Mouse (Mus musculus): Measurements from ENCODE around the gene Uspl1.
"Not testable (repeated sequence)": the region's sequence is repeated elsewhere in the genome, so short reads cannot be mapped to it uniquely, and the experiment has no call there.

Gene Uspl1

DNA sequence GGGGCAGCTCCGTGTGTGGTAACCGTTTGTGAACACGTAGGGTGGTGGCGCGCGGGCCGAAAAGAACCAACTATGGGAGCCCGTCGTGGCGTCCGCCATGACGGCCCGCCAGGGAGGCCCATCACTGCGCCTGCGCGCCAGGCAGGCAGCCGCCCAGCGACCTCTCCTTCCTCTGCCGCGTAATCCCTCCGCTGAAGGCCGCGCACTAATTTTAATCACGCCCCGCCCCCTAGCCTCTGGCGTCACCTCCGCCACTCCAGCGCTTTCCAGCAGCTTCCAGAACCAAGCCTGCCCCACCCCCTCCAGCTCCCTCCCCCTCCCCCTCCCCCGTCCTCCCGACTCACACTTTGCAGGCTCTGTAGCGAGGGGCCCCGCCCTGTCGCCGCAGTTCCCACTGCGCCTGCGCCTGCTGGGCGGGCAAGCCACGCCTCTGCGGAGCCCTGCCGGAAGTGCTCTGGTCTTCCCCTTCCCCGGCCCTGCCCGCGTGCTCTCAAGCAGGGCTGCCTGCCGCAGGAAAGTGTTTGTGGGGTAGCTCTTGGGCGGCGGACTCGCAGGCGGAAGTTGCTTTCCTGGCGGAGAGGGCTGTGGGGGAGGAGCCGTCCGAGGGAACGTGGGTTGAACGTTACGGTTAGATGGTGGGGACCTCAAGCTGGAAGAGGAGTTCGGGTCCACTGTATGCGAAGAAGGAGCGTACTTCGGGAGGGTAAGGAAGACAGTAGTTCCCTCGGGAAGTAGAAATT, at the start of gene Uspl1, which contains the start of gene Hmgb1:
TSS of gene Uspl1 (plus strand) at position 247 of the 740 bp plus-strand sequence.
TSS of gene Hmgb1 (minus strand) at position 386 of the 740 bp plus-strand sequence.
- DNase-seq (ENCODE audit: low read depth, low spot score): peak; percentile 98

DNA sequence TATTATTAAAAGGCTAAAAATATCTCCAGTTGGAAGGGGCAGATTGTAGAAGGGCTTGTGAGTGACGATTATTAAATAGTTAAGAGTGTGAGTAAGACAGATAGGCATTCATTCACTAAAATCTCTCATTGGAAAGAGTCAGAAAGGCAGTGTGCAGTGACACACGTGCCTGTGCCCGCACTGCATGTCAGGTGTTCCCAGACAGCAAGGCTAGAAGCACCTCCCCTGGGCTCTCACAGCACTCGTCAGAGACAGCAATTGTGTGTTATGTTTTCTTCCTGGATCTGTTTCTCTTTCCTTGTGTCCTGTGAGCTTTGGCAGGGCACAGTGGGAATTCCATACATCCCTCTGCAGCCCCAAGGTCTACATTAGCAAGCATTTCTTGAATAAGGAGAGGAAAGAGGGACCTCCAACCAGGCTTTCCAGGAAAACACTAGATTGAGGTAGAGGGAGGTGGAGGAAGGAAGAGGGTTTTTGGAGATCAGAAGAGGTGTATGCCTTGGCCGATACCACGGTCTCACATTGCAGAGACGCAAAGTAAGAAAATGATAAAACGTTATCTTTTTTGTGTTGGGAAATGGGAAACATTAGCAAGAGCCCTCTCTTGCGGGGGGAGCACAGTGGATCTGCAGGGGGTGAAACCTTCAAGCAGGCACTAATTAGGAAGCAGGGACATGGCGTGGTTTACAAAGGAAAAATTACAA, 49.2 kb upstream of the Uspl1 start:
- DNase-seq (ENCODE audit: low read depth, low spot score): no peak

DNA sequence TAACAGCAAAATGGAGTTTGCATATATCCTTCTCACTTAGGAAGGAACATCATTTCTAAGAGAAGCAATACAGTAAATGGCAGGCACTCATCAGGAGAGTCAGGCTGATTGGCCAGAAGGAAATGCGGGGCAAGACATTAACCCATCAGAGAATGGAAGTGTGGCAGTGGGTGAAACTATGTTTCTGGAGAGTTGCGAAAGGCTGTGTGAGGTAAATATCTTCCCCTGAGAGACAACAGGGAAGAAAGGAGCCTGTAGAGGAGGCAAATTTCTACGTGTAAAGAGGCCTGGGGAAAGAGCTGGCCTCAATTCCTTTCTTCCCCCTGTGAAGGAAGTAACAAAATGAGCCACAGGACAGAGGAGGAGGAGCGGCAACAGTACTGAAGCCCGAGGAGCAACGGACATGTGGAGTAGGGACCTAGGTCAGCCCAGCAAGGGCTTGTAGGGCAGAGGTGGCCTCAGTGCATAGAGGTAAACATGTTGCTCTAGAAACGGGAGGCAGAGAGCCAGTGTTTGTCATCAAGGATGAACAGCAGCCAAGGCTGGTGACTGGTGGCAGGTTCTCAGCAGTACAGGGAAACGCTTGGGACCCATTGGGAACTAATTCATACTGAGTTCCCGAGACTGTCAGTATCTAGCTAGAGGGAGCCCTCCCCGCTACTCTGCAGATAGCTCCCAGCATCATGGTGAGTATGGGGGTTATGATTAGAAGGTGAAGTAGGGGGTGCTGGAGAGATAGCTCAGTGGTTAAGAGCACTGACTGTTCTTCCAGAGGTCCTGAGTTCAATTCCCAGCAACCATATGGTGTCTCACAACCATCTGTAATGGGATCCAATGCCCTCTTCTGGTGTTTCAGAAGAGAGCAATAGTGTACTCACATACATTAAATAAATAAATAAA, 48.4 kb upstream of the Uspl1 start:
- no peak for DNase-seq (ENCODE audit: low read depth, low spot score)

- DNase-seq (ENCODE audit: low read depth, low spot score): no peak
These were observed 47.2 kb upstream of the Uspl1 start for GRCm38 (mm10) chr5:149136933-149137365.

GRCm38 (mm10) chr5:149137447-149137846, 46.7 kb upstream of the Uspl1 start:
- no peak for DNase-seq (ENCODE audit: low read depth, low spot score)

DNA sequence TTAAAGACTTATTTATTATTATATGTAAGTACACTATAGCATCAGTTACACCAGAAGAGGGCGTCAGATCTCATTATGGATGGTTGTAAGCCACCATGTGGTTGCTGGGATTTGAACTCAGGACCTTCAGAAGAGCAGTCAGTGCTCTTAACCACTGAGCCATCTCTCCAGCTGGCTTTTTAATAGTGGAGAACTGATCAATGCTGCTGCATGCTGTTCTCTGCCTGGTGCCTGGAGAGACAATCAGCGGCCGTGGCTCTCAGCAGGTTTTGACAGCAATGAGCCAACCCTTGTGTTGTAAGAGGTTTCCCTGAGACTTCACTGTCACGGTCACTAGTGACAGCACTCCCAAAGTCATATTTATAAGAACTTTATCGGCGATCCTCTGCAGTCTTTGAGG, 46.1 kb upstream of the Uspl1 start:
- not testable (repeated sequence) for DNase-seq (ENCODE audit: low read depth, low spot score)

DNA sequence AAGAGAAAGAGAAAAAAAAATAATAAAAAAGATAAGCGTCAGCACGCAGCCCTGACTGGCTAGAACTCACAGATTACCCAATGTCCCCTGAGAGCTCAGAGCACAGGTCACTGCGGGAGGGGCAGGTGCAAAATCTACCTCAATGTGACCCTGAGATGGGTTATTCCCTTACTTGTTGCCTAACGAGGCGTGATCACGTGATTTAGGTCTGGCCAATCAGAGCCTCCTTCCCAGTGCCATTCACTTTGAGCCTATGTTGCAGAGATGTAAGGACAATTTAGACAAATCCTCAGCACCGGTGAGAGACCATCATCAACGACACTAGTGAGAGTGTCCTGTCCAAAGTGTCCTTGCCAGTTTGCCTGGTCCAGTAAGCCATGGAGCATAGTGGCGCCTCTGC, 43.8 kb upstream of the Uspl1 start:
- DNase-seq (ENCODE audit: low read depth, low spot score): no peak

- not testable (repeated sequence) for DNase-seq (ENCODE audit: low read depth, low spot score)
These were observed 43.0 kb upstream of the Uspl1 start for GRCm38 (mm10) chr5:149141155-149141554.

GRCm38 (mm10) chr5:149143766-149144375, 40.3 kb upstream of the Uspl1 start:
- DNase-seq (ENCODE audit: low read depth, low spot score): no peak

- DNase-seq (ENCODE audit: low read depth, low spot score): no peak
These were observed 37.5 kb upstream of the Uspl1 start for GRCm38 (mm10) chr5:149146691-149147090.

GRCm38 (mm10) chr5:149147386-149148000, 36.7 kb upstream of the Uspl1 start:
- no peak for DNase-seq (ENCODE audit: low read depth, low spot score)

DNA sequence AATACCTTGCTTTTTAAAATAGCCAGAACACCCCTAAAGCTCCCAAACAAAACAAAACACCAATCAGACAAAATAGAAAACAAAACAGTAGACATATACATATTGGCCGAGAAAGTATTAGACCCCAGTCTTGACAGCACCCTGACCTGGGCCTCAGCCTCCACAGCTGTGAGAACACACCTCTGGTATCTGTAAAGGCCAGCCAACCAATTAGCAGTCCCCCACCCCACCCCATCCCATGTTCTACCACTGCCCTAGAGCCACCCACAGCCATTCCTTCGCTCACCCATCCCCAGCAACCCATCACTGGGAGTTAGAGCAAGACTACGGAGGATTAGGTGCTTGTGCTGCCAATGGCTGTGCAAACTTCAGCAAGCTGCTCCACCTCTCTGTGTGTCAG, 33.3 kb upstream of the Uspl1 start:
- no peak for DNase-seq (ENCODE audit: low read depth, low spot score)

- peak; percentile 44 for DNase-seq (ENCODE audit: low read depth, low spot score)
These were observed 31.9 kb upstream of the Uspl1 start for GRCm38 (mm10) chr5:149152063-149152773.

DNA sequence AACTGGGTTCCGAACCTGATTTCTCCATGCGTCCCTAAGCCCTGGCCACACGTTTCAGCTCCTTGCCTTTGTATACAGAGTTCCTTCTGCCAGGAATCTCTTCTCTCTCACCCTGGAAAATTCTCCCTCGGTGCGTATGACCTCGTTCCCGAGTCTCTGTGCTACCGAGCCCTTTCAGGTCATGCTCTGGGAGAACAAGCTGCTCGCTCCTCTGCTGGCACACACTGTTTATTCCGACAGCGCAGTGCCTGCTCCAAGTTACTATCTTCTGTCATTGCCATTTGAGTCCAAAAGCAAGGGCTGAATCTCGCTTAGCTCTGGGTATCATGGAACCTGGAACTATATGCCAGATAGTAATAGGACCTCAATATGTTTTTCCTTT, 31.4 kb upstream of the Uspl1 start:
- DNase-seq (ENCODE audit: low read depth, low spot score): no peak

DNA sequence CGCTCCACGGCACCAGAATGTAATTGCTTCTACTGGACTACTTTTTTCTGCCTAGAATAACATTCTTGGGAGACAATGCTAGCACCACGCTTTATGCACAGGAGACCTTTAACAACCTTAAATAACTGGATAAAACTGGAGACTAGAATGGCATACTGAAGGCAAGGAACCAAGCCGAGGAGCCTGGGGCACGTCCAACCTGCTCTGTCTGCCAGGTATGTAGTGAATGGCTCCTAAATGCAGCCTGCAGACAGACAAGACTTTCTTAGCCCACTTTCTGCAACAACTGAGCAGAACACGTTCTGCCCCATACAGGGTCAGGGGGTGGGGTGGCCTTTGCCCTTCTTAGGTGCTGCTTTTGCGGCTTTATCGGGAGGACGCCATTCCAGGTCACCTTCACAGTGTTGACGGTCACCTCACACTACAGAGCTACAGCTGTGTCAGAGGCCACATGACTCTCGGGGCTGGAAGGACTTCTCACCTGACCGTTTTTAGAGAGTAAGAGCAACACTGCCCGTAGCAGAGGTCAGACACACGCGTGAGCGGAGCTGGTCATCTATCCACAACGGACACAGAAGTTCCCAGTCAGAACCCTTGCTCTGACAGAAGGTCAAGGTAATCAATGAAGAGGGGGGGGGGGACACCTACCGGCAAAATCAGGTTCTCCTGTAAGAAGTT, 27.1 kb upstream of the Uspl1 start:
- DNase-seq (ENCODE audit: low read depth, low spot score): no peak

- DNase-seq (ENCODE audit: low read depth, low spot score): no peak
These were observed 25.1 kb upstream of the Uspl1 start for GRCm38 (mm10) chr5:149159021-149159420.

- no peak for DNase-seq (ENCODE audit: low read depth, low spot score)
These were observed 23.7 kb upstream of the Uspl1 start for GRCm38 (mm10) chr5:149160469-149160868.

DNA sequence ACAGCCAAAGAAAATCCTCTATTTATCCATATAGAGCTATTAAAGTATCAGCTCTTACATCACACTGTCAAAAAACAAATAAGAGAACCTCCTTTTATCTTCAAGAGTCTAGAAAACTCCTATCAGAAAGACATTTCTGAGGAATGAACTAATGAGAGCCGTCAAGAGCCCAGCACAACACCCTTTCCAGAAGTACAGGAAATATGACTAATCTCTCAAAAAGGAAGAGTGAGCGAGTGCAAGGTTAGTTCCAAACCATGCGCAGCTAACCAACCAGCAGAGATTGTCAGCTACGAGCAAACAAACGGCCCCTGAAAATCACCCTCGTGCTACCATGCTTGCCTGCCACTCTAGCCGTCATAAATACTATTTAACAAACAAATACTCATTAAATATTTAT, 21.3 kb upstream of the Uspl1 start:
- DNase-seq (ENCODE audit: low read depth, low spot score): no peak

- no peak for DNase-seq (ENCODE audit: low read depth, low spot score)
These were observed 19.3 kb upstream of the Uspl1 start for GRCm38 (mm10) chr5:149164881-149165280.

GRCm38 (mm10) chr5:149166011-149166410, 18.1 kb upstream of the Uspl1 start:
- no peak for DNase-seq (ENCODE audit: low read depth, low spot score)

Measured in retina, postnatal 7 days (tissue).